In the genomic region with DNA sequence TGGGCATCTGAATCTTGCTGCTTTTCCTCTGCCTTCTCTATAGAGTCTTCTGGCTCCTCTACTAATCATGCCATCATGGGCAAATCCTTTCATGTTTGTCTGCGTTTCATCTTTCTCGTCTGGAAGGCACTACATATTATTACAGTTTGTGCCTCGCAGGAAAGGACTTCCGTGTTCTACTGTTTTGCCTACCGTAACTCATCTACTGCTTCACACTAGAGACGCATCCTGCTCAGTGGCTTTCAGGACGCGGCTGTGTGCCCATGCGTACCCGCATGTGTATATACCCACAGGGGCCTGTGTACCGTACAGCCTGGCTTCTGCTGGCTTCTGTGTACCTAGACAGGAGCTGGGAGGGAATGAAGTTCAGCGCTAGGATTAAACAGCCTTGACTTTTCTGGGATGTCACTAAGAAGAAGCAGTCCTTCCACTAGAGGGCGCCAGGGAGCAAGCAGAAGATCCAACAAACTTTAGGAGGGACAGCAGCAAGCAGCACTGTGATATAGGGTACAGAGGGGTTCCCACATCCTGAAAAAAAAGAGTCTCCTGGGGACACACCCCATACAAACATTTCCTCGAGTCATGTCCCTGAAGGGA, we compare ENCODE assay signal across 7 mouse cellular contexts.
DNase-seq lines count a peak whose midpoint lies in the region; ATAC-seq and TF ChIP-seq lines count a peak whose summit lies in the region.

No protein-coding gene starts in this region.

- DNase-seq in MN1 (ENCODE audit: low spot score): peak; percentile 34
- DNase-seq in brain, embryonic 14.5 days (ENCODE audit: low read depth): peak; percentile 83
- peak; percentile 84 to 92 for DNase-seq in heart, postnatal 10 days
- DNase-seq in layer of hippocampus, adult 9-10 months (ENCODE audit: low spot score): peak; percentile 75
- DNase-seq in lung, postnatal 36 days: peak; percentile 91
- peak; percentile 44 for DNase-seq in spleen, adult 12 weeks (ENCODE audit: low spot score)

- TF ChIP-seq POLR2A in brain, embryonic 14.5 days (IDR thresholded peaks at IDR 0.05; ENCODE audit: borderline replicate concordance, extremely low read depth, insufficient read depth, insufficient read length, poor library complexity, severe bottlenecking): no peak

- peak; percentile 85 for TF ChIP-seq CTCF in brain, embryonic 14.5 days (IDR thresholded peaks at IDR 0.05; ENCODE audit: borderline replicate concordance, extremely low read depth, insufficient read depth, insufficient read length)

- intact Hi-C loops in heart, postnatal 10 days (cut with DNase I): loop anchor here (2.0 to 10.0 kb wide), 4 partner anchors 59 to 331 kb away; no protein-coding TSS in a partner anchor

- peak; percentile 66; the same call in 1 of the 2 replicates for ATAC-seq in erythroblast, adult 5-6 weeks (replicated peaks; ENCODE audit: low FRiP score, poor library complexity, severe bottlenecking)

Comparison
In these comparisons a context has a peak if more than half of its experiments do, and no peak if none do; other contexts are left out.
1. Peak in every context shown above with its lines: DNase-seq and ATAC-seq.
2. DNase-seq: peak in every context shown above with its lines; median percentile 91 in lung, postnatal 36 days; 88 in heart, postnatal 10 days; 83 in brain, embryonic 14.5 days; 75 in layer of hippocampus, adult 9-10 months; 44 in spleen, adult 12 weeks; 34 in MN1.